Mouse (Mus musculus) ES-E14 (cell line): Measurements from ENCODE around the gene Ccl28. TPM values are rescaled to one million over a fixed set of nuclear protein-coding genes. Genes with fewer than 3 reads are reported as not detected.

Source experiments
- DNase-seq: peaks from one replicate; pipeline ENCODE4 v3.0.0-alpha.2; 2013; ENCODE audit warnings: low read depth, low spot score
- H3K27ac ChIP-seq: 2 replicates; pipeline ENCODE4 v1.5.1; 2012; ENCODE audit warnings: low read depth, mild to moderate bottlenecking, low read length, moderate library complexity, mixed read lengths; ENCODE audit not compliant: poor library complexity, insufficient read depth, severe bottlenecking
- H3K36me3 ChIP-seq: 2 replicates; pipeline ENCODE4 v1.6.1; 2012; ENCODE audit warnings: mild to moderate bottlenecking, low read length, moderate library complexity, mixed read lengths; ENCODE audit not compliant: control insufficient read depth, poor library complexity, insufficient read depth, severe bottlenecking
- H3K4me1 ChIP-seq, 2 experiments: fragments of 150-350 bp in 1 of 2; sonication (generic) in 1 of 2; 2 replicates each; pipeline ENCODE4 v1.6.1; 2012; ENCODE audit warnings: low read length in 2 of 2, mild to moderate bottlenecking in 1 of 2, mixed read lengths in 1 of 2; ENCODE audit not compliant: control insufficient read depth in 2 of 2, insufficient read depth in 2 of 2, poor library complexity in 1 of 2
- H3K4me3 ChIP-seq, 2 experiments: fragments of 150-350 bp in 1 of 2; sonication (generic) in 1 of 2; 2 replicates each; pipeline ENCODE4 v1.5.1; 2012; ENCODE audit warnings: low read length in 2 of 2, low read depth in 1 of 2, mild to moderate bottlenecking in 1 of 2, mixed read lengths in 1 of 2; ENCODE audit not compliant: insufficient read depth in 1 of 2, poor library complexity in 1 of 2, severe bottlenecking in 1 of 2
- H3K9ac ChIP-seq: 2 replicates; pipeline ENCODE4 v1.6.1; 2012; ENCODE audit warnings: low read depth, mild to moderate bottlenecking, low read length, mixed read lengths; ENCODE audit not compliant: poor library complexity, insufficient read depth, severe bottlenecking
- H3K9me3 ChIP-seq: fragments of 150-350 bp; sonication (generic); 2 replicates; pipeline ENCODE4 v1.6.1; 2012; ENCODE audit warnings: low read depth, mild to moderate bottlenecking, low read length; ENCODE audit not compliant: control insufficient read depth, insufficient read depth
- CHD2 ChIP-seq: IDR thresholded peaks from 2 replicates; pipeline ENCODE4 v1.6.1; 2014; ENCODE audit warnings: mild to moderate bottlenecking, low read depth, low read length, inconsistent platforms
- HCFC1 ChIP-seq: IDR thresholded peaks from 2 replicates; pipeline ENCODE4 v1.6.1; 2012; ENCODE audit warnings: low read length, inconsistent platforms, borderline replicate concordance; ENCODE audit not compliant: insufficient read depth
- MAFK ChIP-seq: IDR thresholded peaks from 2 replicates; pipeline ENCODE4 v1.6.1; 2014; ENCODE audit warnings: mild to moderate bottlenecking, low read depth, low read length, inconsistent platforms; ENCODE audit not compliant: insufficient read depth
- ZC3H11A ChIP-seq: IDR thresholded peaks from 2 replicates; pipeline ENCODE4 v1.6.1; 2012; ENCODE audit warnings: low read depth, mild to moderate bottlenecking, inconsistent platforms, low read length, borderline replicate concordance
- ZNF384 ChIP-seq: IDR thresholded peaks from 2 replicates; pipeline ENCODE4 v1.6.1; 2012; ENCODE audit warnings: low read depth, low read length, inconsistent platforms
- in situ Hi-C, 2 experiments: fragments of 600-800 bp; cut with MboI; formaldehyde crosslinking; loops; one replicate each; pipeline ENCODE4 v1.15.1; 2025; ENCODE audit warnings: low sequenced_read_pairs in 2 of 2, inconsistent platforms in 1 of 2; ENCODE audit not compliant: unreplicated experiment in 2 of 2
- total RNA-seq: library from RNA; depleted of rRNA; stranded (reverse); fragments of 300-350 nt; gene quantifications from 2 replicates; pipeline ENCODE4 v1.2.3, GENCODE M21; 2012

The Ccl28 gene
- total RNA-seq, 1 experiment: not detected

- TF ChIP-seq ZNF384 (no peak), CHD2 (no peak), HCFC1 (no peak), MAFK (no peak), ZC3H11A (no peak)
- peak overlapping the region; percentile 35 to 51; a peak in 3 of 4 replicates for H3K4me3 ChIP-seq
- in situ Hi-C loops: no loop called here
- H3K27ac ChIP-seq: no peak overlapping the region
- no peaks in the 10 kb centered on the region for H3K36me3 ChIP-seq
- peak; percentile 69 for DNase-seq
- no peak overlapping the region for H3K9ac ChIP-seq
- H3K4me1 ChIP-seq: no peaks in the 10 kb centered on the region
- H3K9me3 ChIP-seq: no peaks in the 10 kb centered on the region
Measured at GRCm38 (mm10) chr13:119631482-119632155, 8.0 kb downstream of the Ccl28 start.

- no peak overlapping the region for H3K27ac ChIP-seq
- no peak for DNase-seq
- H3K4me3 ChIP-seq: peak overlapping the region in 1 of 2 experiments; percentile 51; a peak in 2 of 4 replicates
- no peaks in the 10 kb centered on the region for H3K4me1 ChIP-seq
- TF ChIP-seq ZC3H11A (no peak), MAFK (no peak), CHD2 (no peak), HCFC1 (no peak), ZNF384 (no peak)
- no peaks in the 10 kb centered on the region for H3K36me3 ChIP-seq
- no peak overlapping the region for H3K9ac ChIP-seq
- in situ Hi-C loops: no loop called here
- no peaks in the 10 kb centered on the region for H3K9me3 ChIP-seq
Measured at GRCm38 (mm10) chr13:119632156-119632548, 8.5 kb downstream of the Ccl28 start.

GRCm38 (mm10) chr13:119635496-119635895 lies 11.9 kb downstream of the Ccl28 start:
- TF ChIP-seq CHD2 (no peak), ZC3H11A (no peak), ZNF384 (no peak), HCFC1 (no peak), MAFK (no peak)
- in situ Hi-C loops: no loop called here

DNA sequence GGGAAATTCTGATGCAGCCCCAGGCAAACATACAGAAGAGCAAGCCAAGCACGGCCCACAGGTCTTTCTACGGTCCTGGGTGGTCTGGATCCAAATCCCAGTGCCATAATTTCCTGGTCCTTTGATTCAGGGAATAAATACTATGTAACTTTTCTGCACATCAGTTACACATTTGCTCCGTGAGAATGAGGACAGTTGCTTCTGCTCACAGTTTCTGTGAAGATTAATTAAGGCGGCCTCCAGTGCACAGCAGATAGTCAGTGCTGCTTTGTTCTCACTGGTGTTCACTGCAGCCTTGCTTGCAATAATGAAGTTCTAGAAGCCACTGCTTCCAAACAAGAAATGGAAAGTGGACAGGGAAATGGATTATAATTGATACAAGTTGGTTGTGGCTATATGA lies 14.2 kb downstream of the Ccl28 start:
- no peak overlapping the region for H3K9ac ChIP-seq
- H3K36me3 ChIP-seq: no peaks in the 10 kb centered on the region
- H3K4me3 ChIP-seq: no peak overlapping the region
- H3K4me1 ChIP-seq: no peaks in the 10 kb centered on the region
- no peak overlapping the region for H3K27ac ChIP-seq
- no peak for DNase-seq
- no peak for TF ChIP-seq ZC3H11A
- TF ChIP-seq HCFC1: no peak
- no peak for TF ChIP-seq CHD2
- no peak for TF ChIP-seq MAFK
- TF ChIP-seq ZNF384: no peak
- in situ Hi-C loops: no loop called here
- H3K9me3 ChIP-seq: no peaks in the 10 kb centered on the region

More at GRCm38 (mm10) chr13:119635496-119635895, 11.9 kb downstream of the Ccl28 start:
- H3K9me3 ChIP-seq: no peaks in the 10 kb centered on the region
- no peaks in the 10 kb centered on the region for H3K36me3 ChIP-seq
- DNase-seq: no peak
- no peak overlapping the region for H3K27ac ChIP-seq
- H3K9ac ChIP-seq: no peak overlapping the region
- no peaks in the 10 kb centered on the region for H3K4me1 ChIP-seq
- H3K4me3 ChIP-seq: no peak overlapping the region

DNA sequence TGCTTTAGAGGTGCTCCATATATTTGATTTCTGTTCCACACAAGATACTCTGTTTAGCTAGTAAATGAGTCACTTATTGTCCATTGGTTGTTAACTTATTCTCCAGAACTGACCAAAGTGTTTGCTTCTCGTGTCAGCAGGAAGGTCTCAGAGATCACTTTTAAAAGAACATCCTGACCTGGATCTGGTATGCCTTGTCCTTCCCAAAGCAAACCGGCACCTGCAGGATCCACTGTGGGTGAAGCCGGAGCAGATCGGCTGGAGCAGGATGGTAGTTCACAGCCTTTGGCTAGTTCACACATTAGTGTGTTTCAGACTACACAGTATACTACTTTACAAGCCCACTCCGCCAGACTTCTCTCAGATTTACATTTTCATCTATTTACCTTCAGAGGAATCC lies 14.8 kb downstream of the Ccl28 start:
- Histone ChIP-seq H3K4me3 (no peak overlapping the region), H3K27ac (no peak overlapping the region), H3K36me3 (no peaks in the 10 kb centered on the region), H3K9ac (no peak overlapping the region), H3K4me1 (no peaks in the 10 kb centered on the region), H3K9me3 (no peaks in the 10 kb centered on the region)
- no peak for DNase-seq
- TF ChIP-seq CHD2 (no peak), HCFC1 (no peak), MAFK (no peak), ZC3H11A (no peak), ZNF384 (no peak)
- in situ Hi-C loops: no loop called here
